Mouse (Mus musculus): Measurements from ENCODE around the gene Gpank1. TPM values are rescaled to one million over a fixed set of nuclear protein-coding genes. Genes with fewer than 3 reads are reported as not detected.

The Gpank1 gene
- polyA plus RNA-seq (2014; fragmentation: Illumina TruSeq; extraction: RNeasy Lipid Tissue Mini Kit (QIAGEN cat#74804); ENCODE audit: low read depth, low replicate concordance): 1.4 TPM

GRCm38 (mm10) chr17:35121143-35121799, at the start of gene Gpank1:
Gene Gpank1, plus strand, starts transcription at chr17:35121455.

GRCm38 (mm10) chr17:35076507-35077176, 44.6 kb upstream of the Gpank1 start, which contains the start of gene Ly6g6e:
Gene Ly6g6e, plus strand, starts transcription at chr17:35076902.

GRCm38 (mm10) chr17:35077786-35078233, 43.4 kb upstream of the Gpank1 start, which contains the start of gene Ly6g6d:
Gene Ly6g6d, minus strand, starts transcription at chr17:35078065.

GRCm38 (mm10) chr17:35085208-35085865, 35.9 kb upstream of the Gpank1 start, which contains the start of gene Ly6g6f:
Gene Ly6g6f, minus strand, starts transcription at chr17:35085610.

GRCm38 (mm10) chr17:35088825-35089644, 32.2 kb upstream of the Gpank1 start, which contains the start of gene Abhd16a:
Gene Abhd16a, plus strand, starts transcription at chr17:35089263.

GRCm38 (mm10) chr17:35108097-35108496, 13.2 kb upstream of the Gpank1 start, which contains the start of gene Ly6g5c:
Gene Ly6g5c, plus strand, starts transcription at chr17:35108279.

GRCm38 (mm10) chr17:35115046-35116019, 5.9 kb upstream of the Gpank1 start, which contains the start of gene Ly6g5b:
Gene Ly6g5b, minus strand, starts transcription at chr17:35115428.

GRCm38 (mm10) chr17:35121871-35122303, 632 bp downstream of the Gpank1 start, which contains the start of gene Csnk2b:
Gene Csnk2b, minus strand, starts transcription at chr17:35122053.

GRCm38 (mm10) chr17:35126206-35126611, 5.0 kb downstream of the Gpank1 start, which contains the start of gene D17H6S53E:
Gene D17H6S53E, plus strand, starts transcription at chr17:35126373.

GRCm38 (mm10) chr17:35131500-35132173, 10.4 kb downstream of the Gpank1 start, which contains the start of gene Apom:
Gene Apom, minus strand, starts transcription at chr17:35132050.

GRCm38 (mm10) chr17:35134801-35135590, 13.7 kb downstream of the Gpank1 start, which contains the start of gene Bag6:
Gene Bag6, plus strand, starts transcription at chr17:35135178.

GRCm38 (mm10) chr17:35164568-35165450, 43.6 kb downstream of the Gpank1 start, which contains the start of gene Prrc2a:
Gene Prrc2a, minus strand, starts transcription at chr17:35164897.

Other genes starting within 250 kb of the Gpank1 start
- gene Zbtb12, start 242.0 kb upstream of the Gpank1 start, polyA plus RNA-seq (2014; fragmentation: Illumina TruSeq; extraction: RNeasy Lipid Tissue Mini Kit (QIAGEN cat#74804); ENCODE audit: low read depth, low replicate concordance): 0.69 TPM
- gene Gm20547, start 239.4 kb upstream of the Gpank1 start, polyA plus RNA-seq (2014; fragmentation: Illumina TruSeq; extraction: RNeasy Lipid Tissue Mini Kit (QIAGEN cat#74804); ENCODE audit: low read depth, low replicate concordance): 33.6 TPM
- 24.6 TPM for gene C2, start 223.2 kb upstream of the Gpank1 start, polyA plus RNA-seq (2014; fragmentation: Illumina TruSeq; extraction: RNeasy Lipid Tissue Mini Kit (QIAGEN cat#74804); ENCODE audit: low read depth, low replicate concordance)
- gene Ehmt2, start 223.0 kb upstream of the Gpank1 start, polyA plus RNA-seq (2014; fragmentation: Illumina TruSeq; extraction: RNeasy Lipid Tissue Mini Kit (QIAGEN cat#74804); ENCODE audit: low read depth, low replicate concordance): 7.4 TPM
- gene Slc44a4, start 207.0 kb upstream of the Gpank1 start, polyA plus RNA-seq (2014; fragmentation: Illumina TruSeq; extraction: RNeasy Lipid Tissue Mini Kit (QIAGEN cat#74804); ENCODE audit: low read depth, low replicate concordance): not detected
- gene Neu1, start 190.2 kb upstream of the Gpank1 start, polyA plus RNA-seq (2014; fragmentation: Illumina TruSeq; extraction: RNeasy Lipid Tissue Mini Kit (QIAGEN cat#74804); ENCODE audit: low read depth, low replicate concordance): 3.7 TPM
- 1.3 TPM for gene Hspa1b, start 162.2 kb upstream of the Gpank1 start, polyA plus RNA-seq (2014; fragmentation: Illumina TruSeq; extraction: RNeasy Lipid Tissue Mini Kit (QIAGEN cat#74804); ENCODE audit: low read depth, low replicate concordance)
- not detected for gene Gm20481, start 151.5 kb upstream of the Gpank1 start, polyA plus RNA-seq (2014; fragmentation: Illumina TruSeq; extraction: RNeasy Lipid Tissue Mini Kit (QIAGEN cat#74804); ENCODE audit: low read depth, low replicate concordance)
- gene Hspa1a, start 149.3 kb upstream of the Gpank1 start, polyA plus RNA-seq (2014; fragmentation: Illumina TruSeq; extraction: RNeasy Lipid Tissue Mini Kit (QIAGEN cat#74804); ENCODE audit: low read depth, low replicate concordance): not detected
- gene Hspa1l, start 148.8 kb upstream of the Gpank1 start, polyA plus RNA-seq (2014; fragmentation: Illumina TruSeq; extraction: RNeasy Lipid Tissue Mini Kit (QIAGEN cat#74804); ENCODE audit: low read depth, low replicate concordance): not detected
- gene Lsm2, start 139.6 kb upstream of the Gpank1 start, polyA plus RNA-seq (2014; fragmentation: Illumina TruSeq; extraction: RNeasy Lipid Tissue Mini Kit (QIAGEN cat#74804); ENCODE audit: low read depth, low replicate concordance): 12.7 TPM
- 1.2 TPM for gene Vars, start 120.5 kb upstream of the Gpank1 start, polyA plus RNA-seq (2014; fragmentation: Illumina TruSeq; extraction: RNeasy Lipid Tissue Mini Kit (QIAGEN cat#74804); ENCODE audit: low read depth, low replicate concordance)
- not detected for gene Vwa7, start 104.9 kb upstream of the Gpank1 start, polyA plus RNA-seq (2014; fragmentation: Illumina TruSeq; extraction: RNeasy Lipid Tissue Mini Kit (QIAGEN cat#74804); ENCODE audit: low read depth, low replicate concordance)
- not detected for gene Sapcd1, start 93.4 kb upstream of the Gpank1 start, polyA plus RNA-seq (2014; fragmentation: Illumina TruSeq; extraction: RNeasy Lipid Tissue Mini Kit (QIAGEN cat#74804); ENCODE audit: low read depth, low replicate concordance)
- 1.1 TPM for gene Msh5, start 74.7 kb upstream of the Gpank1 start, polyA plus RNA-seq (2014; fragmentation: Illumina TruSeq; extraction: RNeasy Lipid Tissue Mini Kit (QIAGEN cat#74804); ENCODE audit: low read depth, low replicate concordance)
- 5.7 TPM for gene Clic1, start 71.5 kb upstream of the Gpank1 start, polyA plus RNA-seq (2014; fragmentation: Illumina TruSeq; extraction: RNeasy Lipid Tissue Mini Kit (QIAGEN cat#74804); ENCODE audit: low read depth, low replicate concordance)
- gene Ddah2, start 62.4 kb upstream of the Gpank1 start, polyA plus RNA-seq (2014; fragmentation: Illumina TruSeq; extraction: RNeasy Lipid Tissue Mini Kit (QIAGEN cat#74804); ENCODE audit: low read depth, low replicate concordance): not detected
- not detected for gene Ly6g6c, start 56.1 kb upstream of the Gpank1 start, polyA plus RNA-seq (2014; fragmentation: Illumina TruSeq; extraction: RNeasy Lipid Tissue Mini Kit (QIAGEN cat#74804); ENCODE audit: low read depth, low replicate concordance)
- not detected for gene Mpig6b, start 55.3 kb upstream of the Gpank1 start, polyA plus RNA-seq (2014; fragmentation: Illumina TruSeq; extraction: RNeasy Lipid Tissue Mini Kit (QIAGEN cat#74804); ENCODE audit: low read depth, low replicate concordance)
- gene Ly6g6e, start 44.6 kb upstream of the Gpank1 start, polyA plus RNA-seq (2014; fragmentation: Illumina TruSeq; extraction: RNeasy Lipid Tissue Mini Kit (QIAGEN cat#74804); ENCODE audit: low read depth, low replicate concordance): not detected
- gene Ly6g6d, start 43.4 kb upstream of the Gpank1 start, polyA plus RNA-seq (2014; fragmentation: Illumina TruSeq; extraction: RNeasy Lipid Tissue Mini Kit (QIAGEN cat#74804); ENCODE audit: low read depth, low replicate concordance): not detected
- not detected for gene Ly6g6f, start 35.8 kb upstream of the Gpank1 start, polyA plus RNA-seq (2014; fragmentation: Illumina TruSeq; extraction: RNeasy Lipid Tissue Mini Kit (QIAGEN cat#74804); ENCODE audit: low read depth, low replicate concordance)
- gene Abhd16a, start 32.2 kb upstream of the Gpank1 start, polyA plus RNA-seq (2014; fragmentation: Illumina TruSeq; extraction: RNeasy Lipid Tissue Mini Kit (QIAGEN cat#74804); ENCODE audit: low read depth, low replicate concordance): 4.4 TPM
- gene Ly6g5c, start 13.2 kb upstream of the Gpank1 start, polyA plus RNA-seq (2014; fragmentation: Illumina TruSeq; extraction: RNeasy Lipid Tissue Mini Kit (QIAGEN cat#74804); ENCODE audit: low read depth, low replicate concordance): not detected
- not detected for gene Ly6g5b, start 6.0 kb upstream of the Gpank1 start, polyA plus RNA-seq (2014; fragmentation: Illumina TruSeq; extraction: RNeasy Lipid Tissue Mini Kit (QIAGEN cat#74804); ENCODE audit: low read depth, low replicate concordance)
- gene Csnk2b, start 598 bp downstream of the Gpank1 start, polyA plus RNA-seq (2014; fragmentation: Illumina TruSeq; extraction: RNeasy Lipid Tissue Mini Kit (QIAGEN cat#74804); ENCODE audit: low read depth, low replicate concordance): 97.4 TPM
- gene D17H6S53E, start 4.9 kb downstream of the Gpank1 start, polyA plus RNA-seq (2014; fragmentation: Illumina TruSeq; extraction: RNeasy Lipid Tissue Mini Kit (QIAGEN cat#74804); ENCODE audit: low read depth, low replicate concordance): 1.3 TPM
- gene Apom, start 10.6 kb downstream of the Gpank1 start, polyA plus RNA-seq (2014; fragmentation: Illumina TruSeq; extraction: RNeasy Lipid Tissue Mini Kit (QIAGEN cat#74804); ENCODE audit: low read depth, low replicate concordance): 85.5 TPM
- 5.2 TPM for gene Bag6, start 13.7 kb downstream of the Gpank1 start, polyA plus RNA-seq (2014; fragmentation: Illumina TruSeq; extraction: RNeasy Lipid Tissue Mini Kit (QIAGEN cat#74804); ENCODE audit: low read depth, low replicate concordance)
- 3.7 TPM for gene Prrc2a, start 43.4 kb downstream of the Gpank1 start, polyA plus RNA-seq (2014; fragmentation: Illumina TruSeq; extraction: RNeasy Lipid Tissue Mini Kit (QIAGEN cat#74804); ENCODE audit: low read depth, low replicate concordance)
- 7.5 TPM for gene Aif1, start 54.6 kb downstream of the Gpank1 start, polyA plus RNA-seq (2014; fragmentation: Illumina TruSeq; extraction: RNeasy Lipid Tissue Mini Kit (QIAGEN cat#74804); ENCODE audit: low read depth, low replicate concordance)
- gene Lst1, start 67.0 kb downstream of the Gpank1 start, polyA plus RNA-seq (2014; fragmentation: Illumina TruSeq; extraction: RNeasy Lipid Tissue Mini Kit (QIAGEN cat#74804); ENCODE audit: low read depth, low replicate concordance): not detected
- not detected for gene Ltb, start 73.0 kb downstream of the Gpank1 start, polyA plus RNA-seq (2014; fragmentation: Illumina TruSeq; extraction: RNeasy Lipid Tissue Mini Kit (QIAGEN cat#74804); ENCODE audit: low read depth, low replicate concordance)
- 0.26 TPM for gene Tnf, start 80.6 kb downstream of the Gpank1 start, polyA plus RNA-seq (2014; fragmentation: Illumina TruSeq; extraction: RNeasy Lipid Tissue Mini Kit (QIAGEN cat#74804); ENCODE audit: low read depth, low replicate concordance)
- not detected for gene Lta, start 83.9 kb downstream of the Gpank1 start, polyA plus RNA-seq (2014; fragmentation: Illumina TruSeq; extraction: RNeasy Lipid Tissue Mini Kit (QIAGEN cat#74804); ENCODE audit: low read depth, low replicate concordance)
- gene Gm16181, start 99.4 kb downstream of the Gpank1 start, polyA plus RNA-seq (2014; fragmentation: Illumina TruSeq; extraction: RNeasy Lipid Tissue Mini Kit (QIAGEN cat#74804); ENCODE audit: low read depth, low replicate concordance): not detected
- 2.6 TPM for gene Atp6v1g2, start 112.2 kb downstream of the Gpank1 start, polyA plus RNA-seq (2014; fragmentation: Illumina TruSeq; extraction: RNeasy Lipid Tissue Mini Kit (QIAGEN cat#74804); ENCODE audit: low read depth, low replicate concordance)
- gene Nfkbil1, start 114.3 kb downstream of the Gpank1 start, polyA plus RNA-seq (2014; fragmentation: Illumina TruSeq; extraction: RNeasy Lipid Tissue Mini Kit (QIAGEN cat#74804); ENCODE audit: low read depth, low replicate concordance): 0.87 TPM
- gene Ddx39b, start 120.3 kb downstream of the Gpank1 start, polyA plus RNA-seq (2014; fragmentation: Illumina TruSeq; extraction: RNeasy Lipid Tissue Mini Kit (QIAGEN cat#74804); ENCODE audit: low read depth, low replicate concordance): 7.4 TPM
- gene H2-D1, start 141.3 kb downstream of the Gpank1 start, polyA plus RNA-seq (2014; fragmentation: Illumina TruSeq; extraction: RNeasy Lipid Tissue Mini Kit (QIAGEN cat#74804); ENCODE audit: low read depth, low replicate concordance): 78.7 TPM
- 18.4 TPM for gene H2-Q1, start 198.9 kb downstream of the Gpank1 start, polyA plus RNA-seq (2014; fragmentation: Illumina TruSeq; extraction: RNeasy Lipid Tissue Mini Kit (QIAGEN cat#74804); ENCODE audit: low read depth, low replicate concordance)
- 2.7 TPM for gene H2-Q2, start 220.8 kb downstream of the Gpank1 start, polyA plus RNA-seq (2014; fragmentation: Illumina TruSeq; extraction: RNeasy Lipid Tissue Mini Kit (QIAGEN cat#74804); ENCODE audit: low read depth, low replicate concordance)

All from liver, adult 10 weeks (tissue).